Mouse (Mus musculus): ENCODE results near the gene Dtnb.

Gene Dtnb

DNA sequence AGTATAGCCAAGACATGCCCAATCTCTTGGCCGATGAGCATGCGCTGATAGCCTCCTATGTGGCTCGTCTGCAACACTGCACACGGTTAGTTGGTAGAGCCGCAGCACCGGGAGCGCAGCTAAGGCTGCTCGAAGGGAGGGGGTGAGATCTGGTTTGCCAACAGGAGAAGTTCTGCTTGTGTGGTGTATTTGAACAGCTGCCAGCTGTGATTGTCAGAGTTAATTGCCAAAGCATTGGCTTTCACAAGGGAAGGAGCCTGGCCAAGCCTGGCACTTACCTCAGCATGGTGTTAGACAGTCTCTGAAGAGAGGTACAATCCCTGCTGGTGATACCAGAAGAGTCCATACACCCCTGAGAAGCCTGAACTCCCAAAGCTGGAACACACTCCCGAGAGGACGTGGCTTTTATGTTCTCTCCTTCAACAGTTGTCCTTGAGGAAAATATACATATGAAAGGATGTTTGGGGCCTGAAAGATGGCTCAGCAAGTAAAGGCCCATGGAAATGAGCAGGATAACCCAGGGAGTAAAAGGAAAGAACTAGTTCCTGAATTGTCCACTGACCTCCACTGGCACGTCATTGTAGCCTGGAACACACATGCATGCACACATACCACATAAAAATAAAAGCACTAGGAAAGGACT lies 160.6 kb downstream of the Dtnb start:
- no peak for DNase-seq (ENCODE audit: low read depth, low spot score)

GRCm38 (mm10) chr12:3733328-3733727 lies 161.1 kb downstream of the Dtnb start:
- DNase-seq (ENCODE audit: low read depth, low spot score), result no peak

DNA sequence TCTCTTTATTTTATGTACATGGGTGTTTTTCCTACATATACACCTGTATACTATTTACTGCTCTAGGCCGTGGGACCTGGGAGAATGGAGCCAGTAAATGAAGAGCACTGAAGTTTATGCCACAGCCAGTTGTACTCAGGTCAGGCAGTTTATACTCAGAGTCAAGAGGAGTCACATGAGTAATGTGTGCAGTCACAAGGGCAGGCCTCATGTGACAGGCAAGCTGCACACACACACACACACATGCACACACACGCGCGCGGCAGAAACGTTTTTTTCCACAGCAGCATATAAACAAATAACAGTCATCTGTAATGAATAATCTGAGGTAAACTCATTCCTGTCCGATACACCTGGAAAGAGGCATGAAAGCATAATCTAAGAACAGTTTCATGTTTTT lies 164.8 kb downstream of the Dtnb start:
- no peak for DNase-seq (ENCODE audit: low read depth, low spot score)

DNA sequence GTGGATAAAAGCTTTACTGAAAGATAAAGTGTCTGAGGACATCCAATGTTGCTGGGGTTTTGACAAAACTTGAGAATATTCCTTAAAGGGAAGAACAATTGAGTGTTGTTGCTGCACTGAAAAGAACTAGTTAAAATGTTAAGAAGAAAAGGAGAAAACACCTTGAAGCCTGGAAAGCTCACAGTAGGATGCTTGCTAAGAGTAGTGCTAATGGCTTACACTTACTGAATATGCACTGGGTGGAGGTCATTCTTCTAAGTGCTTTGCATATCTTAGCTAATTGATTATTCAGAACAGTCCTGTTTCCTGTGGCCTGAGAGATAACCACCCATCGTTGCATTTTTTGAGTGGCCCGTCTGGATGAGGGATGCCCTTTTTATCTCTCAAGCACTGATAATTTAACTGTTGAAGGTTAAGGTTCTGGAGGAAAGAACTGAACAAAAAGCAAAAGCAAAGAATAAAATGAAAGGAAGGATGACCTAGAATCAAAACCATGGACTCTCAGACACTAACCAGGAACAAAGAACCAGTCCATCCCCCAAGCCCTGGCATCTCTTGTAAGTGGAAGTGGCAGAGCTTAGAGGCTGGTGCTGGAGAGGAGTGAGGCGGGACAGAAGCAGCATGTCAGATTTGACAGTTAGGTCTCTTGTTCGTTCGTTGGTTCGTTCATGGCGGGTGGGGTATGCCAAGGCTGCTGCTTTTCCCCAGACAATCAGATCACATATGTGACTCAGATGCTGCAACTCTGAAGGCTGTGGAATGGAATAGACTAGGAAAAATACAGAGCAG lies 166.8 kb downstream of the Dtnb start:
- no peak for DNase-seq (ENCODE audit: low read depth, low spot score)

DNA sequence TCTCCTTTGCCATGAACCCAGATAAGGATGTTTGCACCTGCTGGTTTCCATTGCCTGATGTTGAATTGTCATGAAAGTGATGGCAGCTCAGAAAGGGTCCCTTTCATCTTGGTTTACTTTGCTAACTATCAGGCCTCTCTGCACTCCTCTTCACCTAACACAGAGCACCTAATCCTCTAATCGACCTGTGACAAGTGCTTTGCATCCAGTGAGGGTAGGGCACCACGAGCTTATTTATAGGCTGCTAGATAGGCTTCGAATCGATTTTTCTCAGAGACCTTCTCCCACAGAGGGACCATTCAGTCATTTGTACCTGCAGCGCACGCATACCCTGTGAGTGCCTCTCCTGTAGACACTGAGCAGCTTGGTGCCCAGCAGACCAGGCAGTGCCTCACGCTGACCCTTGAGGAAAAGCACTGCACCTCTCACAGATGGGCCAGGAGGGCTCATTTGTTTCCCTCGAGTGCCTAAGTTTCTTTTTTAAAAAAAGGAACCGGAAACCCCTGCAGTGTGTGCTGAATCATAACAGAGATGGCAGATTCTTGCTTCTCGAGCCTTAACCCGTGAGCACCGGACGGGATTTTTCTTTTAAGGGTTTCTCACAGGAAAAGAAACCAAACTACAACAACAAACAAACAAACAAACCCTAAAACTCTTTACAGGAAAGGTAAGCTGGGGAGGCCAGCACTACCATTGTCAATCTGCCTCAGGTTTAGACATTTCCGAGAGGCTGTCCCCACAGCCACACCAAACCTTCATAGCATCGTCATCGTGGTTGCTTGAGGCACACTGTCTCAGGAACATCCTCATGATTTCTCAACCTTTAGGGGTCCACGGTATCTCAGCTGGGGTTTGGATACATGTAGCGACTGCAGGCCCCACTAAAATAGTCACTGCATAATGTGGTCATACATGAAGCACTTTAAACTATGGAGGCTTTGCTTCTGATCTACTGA lies 167.8 kb downstream of the Dtnb start:
- DNase-seq (ENCODE audit: low read depth, low spot score), result peak; percentile 78

- DNase-seq (ENCODE audit: low read depth, low spot score), result no peak
Measured at GRCm38 (mm10) chr12:3740705-3741081, 168.5 kb downstream of the Dtnb start.

- DNase-seq (ENCODE audit: low read depth, low spot score), result no peak
Measured at GRCm38 (mm10) chr12:3745432-3746105, 173.4 kb downstream of the Dtnb start.

DNA sequence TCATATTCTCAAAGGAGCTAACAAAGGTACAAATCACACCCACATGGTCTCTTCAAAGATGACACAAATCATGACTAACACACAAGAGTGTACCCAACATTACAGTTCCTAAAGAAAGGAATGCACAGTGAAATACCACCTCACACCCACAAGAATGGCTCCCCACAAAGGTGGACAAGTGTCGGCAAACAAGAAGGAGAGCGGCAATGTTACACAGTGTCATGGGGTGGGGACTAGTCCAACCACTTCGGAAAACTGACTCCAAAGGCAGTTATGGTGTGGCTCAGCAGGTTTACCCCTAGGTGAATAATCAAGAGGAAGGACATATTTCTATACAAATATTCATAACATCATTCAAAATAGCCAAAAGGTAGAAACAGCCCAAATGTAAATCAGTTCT lies 174.2 kb downstream of the Dtnb start:
- no peak for DNase-seq (ENCODE audit: low read depth, low spot score)

DNA sequence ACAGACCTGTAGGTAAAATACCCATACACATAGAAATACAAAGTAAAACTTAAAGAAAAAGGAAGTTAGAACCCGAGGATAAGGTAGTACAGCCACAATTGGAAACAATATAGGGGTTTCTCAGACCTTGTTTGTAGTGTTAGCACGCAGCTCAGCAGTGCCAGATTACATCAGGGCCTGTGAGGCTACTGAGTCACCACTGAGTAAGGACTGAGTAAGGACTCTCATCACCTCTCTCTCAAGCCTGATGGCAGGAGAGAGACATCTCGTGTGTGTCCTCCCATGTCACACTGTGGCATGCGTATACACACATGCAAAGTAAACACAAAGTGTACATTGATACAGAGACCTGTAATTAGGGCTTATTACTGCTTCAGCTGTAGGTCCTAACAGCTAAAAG lies 175.4 kb downstream of the Dtnb start:
- no peak for DNase-seq (ENCODE audit: low read depth, low spot score)

- no peak for DNase-seq (ENCODE audit: low read depth, low spot score)
Measured at GRCm38 (mm10) chr12:3755522-3755921, 183.3 kb downstream of the Dtnb start.

DNA sequence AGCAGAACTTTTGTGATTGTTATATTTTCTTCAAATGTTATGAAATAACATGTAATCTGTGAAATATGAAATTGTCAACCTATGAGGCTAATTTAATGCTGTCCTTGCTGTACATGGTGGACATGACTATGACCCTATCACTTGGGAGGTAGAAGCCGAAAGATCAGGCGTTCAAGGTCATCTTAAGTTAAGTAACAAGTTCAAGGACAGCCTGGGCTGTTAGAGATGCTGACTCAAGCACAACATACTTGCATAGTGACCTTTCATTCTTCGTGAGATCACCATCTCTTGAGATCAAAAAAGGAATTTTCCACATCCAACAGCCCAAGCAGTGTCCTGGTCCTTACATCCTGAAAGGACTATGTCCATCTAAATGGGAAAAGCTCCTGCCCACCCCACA lies 184.0 kb downstream of the Dtnb start:
- no peak for DNase-seq (ENCODE audit: low read depth, low spot score)

GRCm38 (mm10) chr12:3758127-3758526 lies 185.9 kb downstream of the Dtnb start:
- no peak for DNase-seq (ENCODE audit: low read depth, low spot score)

- DNase-seq (ENCODE audit: low read depth, low spot score), result peak; percentile 83
Measured at GRCm38 (mm10) chr12:3759419-3759818, 187.2 kb downstream of the Dtnb start.

DNA sequence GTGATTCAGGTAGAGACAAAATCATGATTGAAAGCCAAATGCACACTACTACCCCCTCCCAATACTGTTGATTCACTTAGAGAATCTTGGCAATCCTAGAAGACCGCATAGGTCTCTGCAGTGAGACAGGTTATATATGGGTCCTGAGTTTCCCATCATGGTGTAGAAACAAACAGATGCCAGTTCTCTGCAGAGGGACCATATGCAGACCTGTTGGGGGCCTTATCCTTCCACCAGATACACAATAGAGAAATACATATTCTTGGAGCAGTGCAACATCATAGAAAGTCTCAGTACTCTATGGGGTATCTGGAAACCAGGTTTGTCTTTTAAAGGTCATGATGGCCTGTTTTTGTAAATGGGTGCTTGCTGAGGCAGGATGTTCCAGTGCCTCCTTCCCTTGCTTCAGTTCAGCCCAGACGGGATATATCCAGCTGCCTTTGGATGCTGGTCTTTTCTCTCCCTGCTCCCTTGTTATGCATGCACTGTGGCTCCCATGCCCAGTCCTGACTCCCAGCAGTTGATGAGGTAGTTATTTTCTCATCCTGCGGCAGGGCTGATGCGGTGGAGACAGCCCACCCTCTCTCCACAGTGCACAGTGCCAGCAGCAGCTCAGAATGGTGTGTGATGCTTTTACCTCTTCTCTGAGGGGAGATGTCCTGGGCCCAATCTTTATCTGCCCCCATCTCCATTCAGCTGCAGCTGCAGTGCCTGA lies 188.9 kb downstream of the Dtnb start:
- no peak for DNase-seq (ENCODE audit: low read depth, low spot score)

DNA sequence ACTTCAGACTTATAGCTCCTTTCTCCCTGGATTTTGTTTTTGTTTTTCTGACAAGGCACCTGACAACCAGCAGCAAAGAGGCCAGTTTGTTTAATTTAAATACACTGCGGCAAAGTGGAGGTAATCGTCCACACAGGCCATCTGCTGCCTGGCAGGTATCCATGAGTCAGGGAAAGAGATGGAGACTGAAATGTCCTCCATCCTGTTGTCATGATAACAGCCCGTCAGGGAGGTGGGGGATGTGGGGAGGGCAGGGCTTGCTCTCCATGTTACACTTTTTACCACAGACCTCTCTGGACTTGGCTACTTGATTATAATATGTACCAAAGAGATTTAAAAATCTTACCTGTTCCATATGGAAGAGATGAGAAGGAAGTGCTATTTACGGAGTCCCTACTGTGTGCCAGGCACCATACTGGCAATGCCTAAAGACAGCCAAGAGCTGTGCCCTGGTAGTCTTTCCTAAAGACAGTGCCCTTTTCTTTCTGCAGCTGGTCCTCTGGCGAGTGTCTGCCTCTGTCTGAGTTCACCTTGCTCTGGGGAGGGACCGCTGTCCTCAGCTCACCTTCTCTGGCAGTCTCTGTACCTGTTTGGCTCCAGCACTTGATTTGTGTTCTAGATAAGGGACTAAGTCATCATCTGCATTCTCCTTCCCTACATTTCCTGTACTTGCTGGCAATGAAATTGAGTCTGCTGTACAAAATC lies 189.6 kb downstream of the Dtnb start:
- DNase-seq (ENCODE audit: low read depth, low spot score), result no peak

DNA sequence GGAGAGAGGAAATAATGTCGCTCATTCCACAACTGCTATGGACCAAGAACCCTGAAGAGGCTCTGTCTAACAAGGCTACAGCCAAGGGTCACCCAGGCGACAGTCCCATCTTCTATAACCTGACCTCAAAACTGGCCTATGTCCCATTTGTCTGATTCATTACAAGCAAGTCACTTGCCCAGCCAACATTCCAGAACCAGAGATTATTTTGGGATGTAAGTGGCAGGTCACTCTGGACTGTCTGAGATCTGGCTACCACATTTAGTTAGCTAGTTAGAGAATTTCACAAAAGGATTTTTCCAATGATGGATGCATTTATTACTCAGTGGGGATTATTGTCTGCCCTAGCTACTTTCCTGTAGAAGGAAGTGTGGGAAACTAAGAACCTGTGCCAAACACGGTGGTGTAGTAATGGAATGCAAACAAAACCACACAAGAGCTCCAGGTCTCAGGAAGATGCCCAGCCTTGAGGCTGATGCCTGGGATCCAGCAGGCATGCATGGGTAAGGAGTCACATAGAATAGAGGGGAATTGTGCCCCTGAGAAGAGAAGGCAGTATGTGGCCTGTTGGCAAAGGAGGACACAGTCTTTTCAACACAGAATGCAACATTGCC lies 192.1 kb downstream of the Dtnb start:
- DNase-seq (ENCODE audit: low read depth, low spot score), result no peak

GRCm38 (mm10) chr12:3767360-3767759 lies 195.2 kb downstream of the Dtnb start:
- DNase-seq (ENCODE audit: low read depth, low spot score), result no peak

DNA sequence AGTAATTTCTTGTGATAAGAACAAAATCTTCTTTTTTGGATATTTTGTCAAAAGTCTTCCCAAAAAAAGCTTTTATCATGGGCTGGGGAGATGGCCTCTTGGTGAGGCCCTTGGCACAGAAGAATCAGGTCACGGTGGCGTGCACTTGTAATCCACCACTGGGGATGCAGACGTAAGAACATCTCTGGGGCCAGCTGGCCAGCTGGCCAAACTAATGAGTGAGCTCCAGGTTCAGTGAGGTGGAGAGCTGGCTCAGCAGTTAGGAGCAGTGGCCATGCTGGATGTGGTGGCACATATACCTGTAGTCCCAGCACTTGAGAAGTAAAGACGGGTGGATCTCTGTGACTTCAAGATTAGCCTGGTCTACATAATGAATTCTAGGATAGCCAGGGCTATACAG lies 196.2 kb downstream of the Dtnb start:
- no peak for DNase-seq (ENCODE audit: low read depth, low spot score)

GRCm38 (mm10) chr12:3770546-3770945 lies 198.4 kb downstream of the Dtnb start:
- DNase-seq (ENCODE audit: low read depth, low spot score), result no peak

DNA sequence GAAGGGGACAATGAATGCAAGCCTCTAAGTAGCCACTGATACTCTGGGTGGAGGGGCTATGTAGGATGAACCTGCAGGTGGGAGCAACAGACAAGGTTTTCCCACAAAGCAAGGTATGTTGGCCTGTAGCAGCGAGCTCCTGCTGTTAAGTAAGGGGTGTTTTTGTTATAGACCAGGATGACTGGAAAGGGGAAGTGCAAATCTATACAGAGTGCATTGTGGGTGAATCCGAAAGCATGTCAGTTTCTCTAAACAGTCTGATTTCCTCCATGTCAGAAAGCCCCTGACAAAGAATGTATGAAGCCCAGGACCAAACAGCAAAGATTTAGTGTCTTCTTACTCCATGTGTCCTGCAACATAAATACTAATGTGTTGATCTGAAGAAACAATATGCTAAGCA lies 198.9 kb downstream of the Dtnb start:
- peak; percentile 84 for DNase-seq (ENCODE audit: low read depth, low spot score)

All from A20 (cell line).